Mouse (Mus musculus) embryo, embryonic 10 days (tissue): Measurements from ENCODE around the gene Lpp.
A peak's percentile ranks its signal among the peaks of the same experiment; 100 is the strongest.

ENCODE experiments used
- DNase-seq: peaks from one replicate; pipeline ENCODE4 v3.0.0-alpha.2; 2015; ENCODE audit warnings: low spot score

Gene Lpp

DNA sequence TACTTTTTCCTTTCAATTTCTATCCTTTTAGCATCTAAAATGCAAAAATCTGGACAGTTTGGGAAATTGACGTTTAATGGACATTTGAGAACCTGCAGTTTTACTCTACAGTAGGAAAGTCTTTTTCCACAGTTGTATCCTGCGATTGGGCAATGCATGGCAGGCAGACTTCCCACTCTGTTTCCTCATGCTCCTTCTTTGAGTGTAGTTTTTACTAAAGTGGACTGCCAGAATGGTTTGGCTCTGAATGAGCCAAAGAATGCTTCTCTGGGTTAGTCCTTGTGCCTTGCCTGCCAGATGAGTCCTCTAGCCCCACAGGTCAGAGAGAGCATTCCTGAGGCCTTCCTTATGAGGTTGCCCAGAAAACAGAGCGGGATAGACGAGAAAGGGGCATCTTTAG is 166.5 kb downstream of the Lpp start:
- no peak for DNase-seq

DNA sequence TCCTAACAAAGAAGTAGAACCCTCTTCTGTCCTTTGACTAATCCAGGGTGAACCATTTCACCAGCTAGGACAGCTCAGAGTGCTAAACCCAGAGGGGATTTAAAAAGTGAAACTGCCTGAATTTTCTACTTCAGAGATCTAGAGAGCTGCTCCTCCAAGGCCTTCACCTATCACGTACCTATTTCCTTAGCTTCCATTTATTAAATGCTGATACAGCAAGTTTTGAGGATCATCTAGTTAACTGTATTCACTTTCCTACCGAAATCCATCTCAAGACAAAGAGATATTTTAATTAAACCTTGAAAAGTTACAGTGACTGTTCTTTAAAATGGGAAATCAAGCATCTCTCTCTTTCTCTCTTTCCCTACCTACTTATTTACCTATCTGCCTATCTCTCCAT is 167.7 kb downstream of the Lpp start:
- DNase-seq = no peak

DNA sequence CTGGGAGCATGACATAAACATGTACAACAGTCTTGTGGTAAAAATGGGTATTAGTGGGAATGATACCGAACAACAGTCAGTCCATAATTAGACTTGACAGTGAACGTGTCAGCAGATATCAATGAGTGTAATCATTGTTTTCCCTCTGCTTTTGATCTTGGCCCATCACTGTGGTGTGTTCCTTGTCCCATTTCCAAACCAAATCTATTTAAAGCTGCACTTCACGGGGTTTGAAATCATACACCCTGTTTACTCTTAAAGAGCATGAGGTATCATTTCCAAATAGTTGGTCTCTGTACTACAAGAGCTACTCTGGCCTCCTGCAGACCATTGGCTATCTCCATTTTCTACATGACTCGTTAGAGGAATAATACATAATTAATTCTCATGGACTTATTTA is 168.3 kb downstream of the Lpp start:
- no peak for DNase-seq

DNA sequence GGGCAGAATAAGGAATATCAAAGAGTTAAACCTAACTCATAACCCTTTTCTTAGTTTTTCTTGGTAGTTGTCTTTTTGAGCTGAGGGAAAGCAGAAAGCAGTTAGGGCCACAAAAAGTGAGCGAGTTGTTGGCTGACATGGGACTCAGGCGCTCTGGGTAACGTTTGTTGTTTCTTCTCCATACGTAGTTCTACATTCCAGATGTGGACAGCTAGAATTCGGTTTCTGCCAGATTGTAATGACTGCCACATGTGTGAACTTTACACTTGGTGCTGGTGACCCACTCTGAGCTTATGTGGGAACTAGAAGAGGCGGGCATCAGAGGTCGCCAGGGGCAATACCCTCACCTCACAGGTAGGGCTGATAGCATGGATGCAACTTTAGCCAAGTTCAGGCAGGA is 172.0 kb downstream of the Lpp start:
- peak; percentile 49 for DNase-seq

DNA sequence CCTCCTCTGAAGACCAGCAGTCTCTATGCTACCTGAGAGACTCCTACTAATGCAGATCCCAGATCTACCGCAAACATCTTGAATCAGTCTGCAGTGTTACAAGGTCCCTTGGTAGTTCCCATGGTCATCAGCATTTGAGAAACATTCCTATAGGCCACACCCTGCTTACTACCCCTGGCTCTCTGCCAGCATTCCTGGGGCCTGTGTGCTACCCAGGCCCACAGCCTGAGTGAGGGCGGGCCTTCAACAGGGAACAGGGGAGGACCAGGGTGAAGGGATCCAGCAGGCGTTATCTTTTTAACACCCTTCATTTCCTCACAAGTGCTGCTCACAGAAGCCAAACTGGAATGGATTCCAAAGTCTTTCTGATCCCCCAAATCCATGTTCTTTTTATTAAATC is 173.0 kb downstream of the Lpp start:
- peak; percentile 14 for DNase-seq

DNA sequence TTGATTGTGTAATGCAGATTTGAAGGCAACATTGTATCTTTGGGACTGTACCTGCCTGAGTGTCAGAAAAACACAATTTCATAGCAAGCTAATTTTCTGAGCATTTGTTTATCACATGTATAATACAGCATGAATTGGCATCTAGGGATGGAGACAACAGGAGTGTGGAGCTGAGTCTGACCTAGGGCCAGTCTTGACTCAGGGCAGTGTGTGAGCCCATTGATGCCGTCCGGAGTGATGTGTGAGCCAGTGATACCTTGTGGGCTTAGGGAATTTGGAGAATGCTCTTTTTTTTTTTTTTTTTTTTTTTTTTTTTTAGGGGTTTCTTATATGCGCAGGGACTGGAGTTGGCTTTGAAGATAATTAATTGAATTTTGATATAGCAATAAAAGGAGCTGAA is 174.3 kb downstream of the Lpp start:
- DNase-seq = no peak

DNA sequence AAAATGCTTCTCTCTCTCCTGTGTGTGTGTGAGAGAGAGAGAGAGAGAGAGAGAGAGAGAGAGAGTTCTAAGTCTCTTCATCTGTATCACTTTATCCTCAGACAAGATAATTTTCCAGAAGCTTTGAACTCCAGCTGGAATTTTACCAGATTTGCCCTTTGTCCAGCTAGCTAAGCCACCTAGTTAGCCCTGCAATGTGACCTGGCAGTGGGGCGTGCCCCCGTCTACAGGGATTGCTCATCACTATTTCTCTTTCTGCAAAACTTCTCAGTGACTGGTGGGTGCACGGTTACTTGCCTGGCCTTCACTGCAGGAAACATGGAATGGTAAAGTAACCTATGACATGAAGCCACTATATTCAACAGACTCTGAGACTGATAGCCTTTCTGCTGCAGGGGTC is 174.8 kb downstream of the Lpp start:
- DNase-seq = no peak

DNA sequence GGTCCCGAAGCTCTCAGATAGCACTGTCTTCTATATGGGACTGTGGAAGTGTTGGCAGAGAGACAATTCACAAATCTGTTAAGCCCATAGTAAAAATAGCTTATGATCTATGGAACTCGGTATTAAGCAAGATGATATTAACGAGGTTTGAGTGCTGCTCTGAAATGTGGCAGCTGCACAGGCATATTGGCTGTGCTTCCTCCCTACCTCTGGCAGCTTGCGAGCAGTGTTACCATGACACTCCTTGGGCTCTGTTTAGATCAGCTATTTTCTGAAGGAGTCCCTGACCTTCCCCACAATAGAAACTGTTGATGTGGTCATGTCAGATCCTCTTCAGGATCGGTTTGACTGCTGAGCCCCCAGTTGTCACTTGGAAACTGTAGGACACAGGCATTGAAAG is 176.4 kb downstream of the Lpp start:
- no peak for DNase-seq

DNA sequence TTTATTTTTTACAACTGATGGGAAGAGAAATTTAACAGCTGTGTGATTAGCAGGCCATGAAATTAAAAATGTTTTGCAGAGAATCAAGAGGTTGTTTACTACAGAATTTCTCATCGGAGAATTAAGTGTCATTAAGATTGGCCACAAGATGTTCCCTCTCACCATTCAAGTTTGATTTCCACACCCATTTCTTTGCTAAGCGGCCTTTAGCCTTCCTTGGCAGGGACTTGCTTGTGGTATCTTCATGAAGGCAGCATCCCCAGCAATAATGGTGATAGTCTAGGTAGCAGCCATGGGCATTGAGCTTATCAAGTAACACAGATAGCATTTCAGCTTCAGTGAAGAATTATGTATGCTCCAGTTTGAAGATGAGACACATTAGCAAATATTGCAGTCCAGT is 183.7 kb downstream of the Lpp start:
- DNase-seq = no peak

DNA sequence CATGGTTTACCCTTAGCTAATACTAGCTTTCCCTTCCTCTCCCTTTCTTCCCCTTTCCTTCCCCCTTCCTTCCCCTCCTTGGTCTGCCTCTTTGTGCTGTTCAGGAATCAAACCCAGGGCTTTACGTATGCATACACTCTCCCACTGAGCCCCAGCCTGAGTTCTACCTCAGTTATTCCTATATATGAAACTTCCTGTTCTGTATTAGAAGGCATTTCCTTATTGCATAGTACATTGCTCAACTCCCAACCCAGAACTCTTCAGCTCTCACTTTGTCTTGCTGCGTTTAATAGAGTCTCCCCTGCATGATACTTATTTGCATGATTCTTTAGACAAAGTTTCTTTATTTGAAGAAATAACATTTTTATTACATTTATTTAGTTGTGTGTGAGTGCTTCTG is 184.5 kb downstream of the Lpp start:
- DNase-seq = no peak

DNA sequence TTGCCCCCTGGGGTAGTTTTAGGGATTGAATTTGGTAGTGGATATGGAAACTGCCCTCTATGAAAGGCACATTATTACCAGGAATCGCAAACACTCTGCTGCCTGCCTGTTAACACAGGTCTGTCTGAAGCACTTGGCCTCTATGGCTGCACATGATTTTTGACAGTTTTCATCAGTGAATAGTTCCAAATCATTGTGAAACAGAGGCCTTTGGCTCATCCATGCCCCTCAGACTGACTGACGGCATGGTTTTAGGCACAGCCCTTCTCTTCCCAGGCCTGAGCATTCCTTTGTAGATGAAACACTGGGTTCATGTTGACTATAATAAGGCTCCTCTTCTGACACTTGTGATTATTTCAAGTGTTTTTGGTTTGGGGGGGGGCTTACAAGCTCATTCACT is 189.5 kb downstream of the Lpp start:
- no peak for DNase-seq

DNA sequence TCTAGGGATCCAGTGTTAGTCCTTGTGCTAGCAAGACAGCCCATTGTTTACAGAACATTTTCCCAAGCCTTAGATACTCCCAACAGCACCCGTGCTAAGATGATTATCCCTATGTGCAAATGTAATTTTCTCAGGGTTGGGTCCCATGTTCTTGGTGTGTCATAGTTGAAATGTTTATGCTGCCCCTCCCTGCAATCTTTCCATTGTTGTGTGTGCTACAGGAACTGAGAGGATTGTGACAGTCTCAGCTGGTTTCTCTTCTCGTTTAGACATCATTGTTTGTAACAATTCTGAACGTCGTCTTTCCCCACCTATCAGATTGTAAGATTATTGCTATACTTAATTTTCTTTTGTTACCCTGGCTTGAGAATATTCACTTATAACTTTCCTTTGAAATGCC is 200.2 kb downstream of the Lpp start:
- DNase-seq = no peak

DNA sequence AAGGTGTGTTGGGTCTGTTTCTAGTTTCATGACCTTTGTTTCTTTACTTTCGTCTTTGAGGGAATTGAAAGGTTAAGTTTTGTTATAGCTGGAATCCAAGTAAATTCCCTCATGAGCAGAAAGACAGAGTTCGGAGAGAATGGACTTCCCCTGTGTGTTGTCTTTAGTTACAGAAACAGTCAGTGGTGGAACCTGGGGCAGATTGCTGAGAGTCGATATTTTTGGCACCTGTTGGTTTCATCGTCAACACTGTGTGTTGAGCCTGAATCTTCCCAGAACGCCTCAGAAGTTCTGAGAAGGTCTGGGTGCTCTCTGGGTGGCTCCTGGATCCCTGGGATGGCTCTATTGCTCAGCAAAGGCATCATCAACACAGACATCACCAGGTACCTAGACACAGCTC is 201.2 kb downstream of the Lpp start:
- DNase-seq = no peak

DNA sequence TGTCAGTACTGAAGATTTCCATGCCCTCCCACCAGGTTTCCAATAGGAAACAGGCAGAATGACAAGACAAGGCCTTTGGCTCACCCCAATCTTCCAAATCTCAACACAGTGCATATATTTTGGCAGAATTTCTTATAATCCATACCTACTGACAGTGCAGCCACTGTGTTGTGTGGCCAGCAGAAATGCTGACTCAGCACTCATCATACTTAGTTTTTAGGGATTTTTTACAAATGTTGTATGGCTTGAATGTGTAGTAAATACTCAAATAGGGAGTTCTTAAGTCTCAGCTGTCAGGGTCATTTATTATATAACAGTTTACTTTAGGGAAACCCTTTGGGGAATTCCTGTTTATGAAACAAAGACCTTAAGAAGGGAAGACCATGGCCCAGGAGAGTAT is 202.2 kb downstream of the Lpp start:
- DNase-seq = no peak

DNA sequence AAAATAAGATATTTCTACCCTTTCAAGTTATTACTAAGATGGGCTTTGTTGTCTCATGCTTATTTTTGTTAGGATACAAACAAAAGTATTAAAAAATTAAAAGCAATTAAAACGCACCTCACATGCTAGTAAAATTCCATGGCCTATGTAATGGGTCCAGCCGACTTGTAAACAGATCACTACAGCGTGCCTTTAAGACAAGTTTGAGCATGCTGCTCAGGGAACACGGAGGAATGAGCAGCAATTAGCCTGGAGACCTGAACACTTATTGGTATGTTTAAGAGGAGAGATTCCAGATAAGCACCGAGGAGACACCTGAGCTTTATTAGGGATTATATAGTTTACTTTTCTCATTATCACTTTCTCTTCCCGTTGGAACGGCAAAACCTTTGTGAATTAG is 205.3 kb downstream of the Lpp start:
- DNase-seq = no peak

DNA sequence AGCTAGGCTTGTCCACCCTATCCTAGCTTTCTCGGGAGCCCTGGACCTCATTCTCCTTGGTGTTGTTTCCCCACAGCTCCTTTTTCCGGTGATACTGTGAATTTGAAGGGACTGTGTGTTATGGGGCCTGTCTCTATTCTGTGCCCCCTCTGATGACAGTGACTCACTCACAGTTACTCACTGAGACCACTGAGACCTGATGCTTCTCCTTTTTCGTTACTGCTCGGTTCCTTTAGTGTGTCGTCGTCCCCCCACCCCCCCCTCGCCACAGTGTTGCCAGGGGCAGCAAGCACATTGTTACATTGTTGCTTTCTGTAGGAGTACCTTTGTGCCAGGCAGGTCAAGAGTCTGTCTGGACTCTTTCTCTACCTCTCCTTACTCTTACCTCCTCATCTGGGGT is 206.5 kb downstream of the Lpp start:
- no peak for DNase-seq

DNA sequence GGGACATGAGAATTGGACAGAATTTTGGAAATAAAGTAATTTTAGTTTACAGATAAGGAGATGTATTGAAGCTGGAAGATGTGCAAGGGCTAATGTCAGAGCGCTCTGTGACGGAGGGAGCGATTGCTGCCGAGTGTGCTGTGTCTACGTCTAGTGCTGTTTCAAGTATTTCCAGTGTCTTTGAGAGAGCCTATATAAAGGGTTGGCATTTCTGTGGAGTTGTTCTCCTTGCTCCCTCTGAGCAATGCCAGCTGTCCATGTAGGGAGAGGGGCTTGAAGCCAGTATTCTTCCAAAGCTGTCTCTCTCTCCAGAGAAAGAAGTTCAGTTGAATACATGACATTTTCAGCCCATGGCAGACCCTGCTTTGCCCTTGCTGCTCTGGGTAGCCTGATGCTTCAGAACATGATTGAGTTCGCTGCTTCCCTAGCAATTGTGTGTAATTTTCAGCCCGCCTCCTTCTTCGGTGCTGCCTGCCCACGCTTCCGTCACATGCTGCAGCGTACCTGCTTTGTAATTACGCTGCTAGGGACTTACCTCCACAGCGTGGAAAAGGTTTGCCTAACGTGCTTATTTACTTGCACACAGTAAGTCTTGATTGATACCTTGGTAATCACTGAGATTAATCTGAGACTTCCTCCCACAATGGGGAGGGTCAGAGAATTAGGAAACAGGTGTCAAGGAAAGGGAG is 207.1 kb downstream of the Lpp start:
- no peak for DNase-seq

DNA sequence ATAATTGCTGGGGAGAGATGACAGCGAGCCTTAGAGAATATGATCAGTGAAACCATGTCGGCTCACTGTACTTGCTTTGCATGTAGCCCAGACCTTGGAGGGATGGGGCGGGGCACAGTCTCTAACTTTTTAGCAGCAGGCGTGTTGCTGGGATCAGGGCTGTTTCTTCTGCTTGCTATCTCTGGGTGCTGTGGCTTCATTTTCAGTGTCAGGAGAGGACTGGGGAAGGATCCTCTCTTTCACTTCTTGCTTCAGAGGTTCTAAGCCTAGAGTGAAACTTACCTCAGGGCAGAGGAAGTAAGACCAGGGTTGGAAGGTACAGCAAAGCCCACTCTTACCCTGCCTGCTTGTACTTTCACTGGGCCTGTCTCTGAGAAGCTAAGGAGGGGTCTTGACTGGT is 210.0 kb downstream of the Lpp start:
- no peak for DNase-seq

DNA sequence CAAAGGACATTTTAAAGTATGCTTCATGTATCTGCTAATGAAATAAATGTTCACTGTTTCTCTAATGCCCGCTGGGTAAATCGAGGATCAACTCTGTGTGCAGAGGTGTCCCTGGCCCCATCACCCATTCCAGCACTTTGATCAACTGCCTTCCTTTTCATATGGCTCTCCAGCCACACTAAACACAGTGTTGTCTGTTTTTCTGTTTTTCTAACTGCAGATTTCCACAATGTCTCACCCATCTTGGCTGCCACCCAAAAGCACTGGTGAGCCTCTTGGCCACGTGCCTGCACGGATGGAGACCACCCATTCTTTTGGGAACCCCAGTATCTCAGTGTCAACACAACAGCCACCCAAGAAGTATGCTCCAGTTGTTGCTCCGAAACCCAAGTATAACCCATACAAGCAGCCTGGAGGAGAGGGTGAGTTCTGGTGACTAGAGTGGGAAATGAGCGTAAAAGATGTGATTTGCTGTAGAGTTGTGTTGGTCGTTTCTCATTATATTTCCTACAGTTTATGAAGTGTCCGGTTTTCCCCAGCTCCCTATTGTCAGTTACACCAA is 214.7 kb downstream of the Lpp start:
- no peak for DNase-seq

DNA sequence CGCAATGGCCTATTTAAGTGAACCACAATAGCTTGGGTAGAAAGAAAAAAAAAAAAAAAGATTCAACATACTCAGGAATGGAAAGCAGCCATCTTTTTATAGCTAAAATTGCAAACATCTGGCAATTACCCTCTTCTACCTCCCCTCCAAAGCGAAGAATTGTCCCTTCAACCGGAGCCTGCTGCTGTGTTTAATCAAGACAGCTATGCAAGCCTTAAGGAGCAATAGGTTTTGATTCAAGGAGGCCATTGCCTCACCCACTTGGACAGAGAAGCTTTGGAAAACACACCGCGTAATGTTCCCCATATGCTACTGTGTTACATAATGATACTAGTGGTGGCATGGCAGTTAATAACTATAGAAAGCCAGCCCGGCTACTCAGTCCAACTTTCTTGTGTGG is 226.2 kb downstream of the Lpp start:
- DNase-seq = no peak

DNA sequence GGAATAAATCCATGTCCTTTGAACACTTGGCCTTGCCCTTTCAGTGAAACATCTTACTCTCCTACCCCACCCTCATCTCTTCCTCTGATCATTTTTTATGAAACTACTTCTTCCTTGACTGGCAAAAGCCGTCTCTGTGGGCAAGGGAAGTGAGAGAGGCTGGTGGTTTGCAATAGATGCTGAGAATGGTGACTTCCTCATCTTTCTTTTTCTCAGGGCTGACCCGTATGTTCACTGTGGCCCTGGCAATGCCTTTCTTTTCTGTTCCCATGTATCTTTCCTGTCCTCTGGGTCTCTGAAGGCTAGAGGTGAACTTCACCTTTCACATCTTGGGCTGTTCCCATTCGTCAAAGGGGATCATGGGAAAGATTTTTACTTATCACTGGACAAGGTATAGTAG is 226.7 kb downstream of the Lpp start:
- DNase-seq = no peak

DNA sequence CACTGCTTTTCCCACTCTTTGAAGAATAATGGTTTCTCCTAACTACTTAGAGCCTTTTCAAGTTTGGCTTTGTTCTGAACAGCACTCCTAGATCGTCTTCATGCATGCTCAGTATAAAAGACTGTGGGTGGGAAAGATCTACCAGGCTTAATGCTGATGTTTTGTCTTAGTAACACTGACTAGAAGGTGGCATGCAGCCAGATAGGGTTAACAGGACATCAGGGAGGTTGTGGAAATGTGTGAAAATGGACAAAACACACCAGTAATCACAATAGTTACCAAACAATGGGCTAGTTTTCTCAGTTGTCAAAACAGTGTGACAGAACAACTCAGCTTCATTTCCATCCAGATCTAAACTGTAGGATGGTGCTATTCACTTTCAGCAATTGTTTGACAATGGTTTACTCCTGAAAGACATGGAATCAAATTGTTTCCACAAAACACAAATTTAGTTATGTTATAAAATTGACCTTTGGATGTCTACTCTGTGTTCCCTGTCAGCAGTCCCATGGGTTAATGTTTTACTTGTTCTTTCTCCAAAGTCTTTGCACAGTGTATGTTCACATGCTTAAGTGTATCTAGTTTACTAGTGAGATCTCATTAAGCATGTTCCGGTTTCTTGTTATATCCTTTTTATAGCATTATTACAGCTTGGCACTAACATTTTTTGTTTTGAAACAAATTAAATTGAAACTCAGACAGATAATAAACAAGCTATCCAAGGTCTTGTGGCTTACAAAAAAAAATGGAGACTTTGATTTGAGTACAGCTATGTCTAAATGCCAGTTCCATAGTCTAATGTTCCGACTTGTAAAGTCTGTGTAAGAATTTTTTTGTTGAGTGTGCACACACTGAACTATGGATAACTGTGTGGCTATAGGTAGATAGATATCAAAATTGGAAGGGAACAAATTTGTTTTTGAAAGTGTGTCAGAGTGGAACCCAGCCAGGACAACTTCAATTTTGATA is 229.2 kb downstream of the Lpp start:
- DNase-seq = no peak

DNA sequence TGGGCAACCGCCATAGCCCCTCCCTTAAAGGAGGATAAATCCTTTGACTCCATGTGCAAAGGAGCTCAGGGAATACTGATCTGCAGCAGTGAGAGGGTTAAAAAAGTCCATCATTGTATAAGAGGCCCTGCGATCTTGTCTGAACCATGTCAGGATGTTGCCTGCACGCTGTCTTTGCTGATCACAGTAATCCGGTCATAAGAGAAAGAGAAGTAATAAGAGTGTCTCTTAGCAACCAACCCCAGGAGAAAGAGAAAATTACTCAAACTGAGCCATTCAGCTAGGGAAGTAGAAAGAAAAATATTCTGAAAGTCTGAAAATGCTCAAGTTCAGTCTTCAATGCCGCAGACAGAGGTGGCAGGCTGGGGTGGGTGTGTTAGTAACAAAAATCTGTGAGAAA is 231.0 kb downstream of the Lpp start:
- no peak for DNase-seq
